Mouse (Mus musculus): Measurements from ENCODE around the gene Rcbtb1. TPM values are rescaled to one million over a fixed set of nuclear protein-coding genes. Genes with fewer than 3 reads are reported as not detected.
"Not testable (repeated sequence)": the region's sequence is repeated elsewhere in the genome, so short reads cannot be mapped to it uniquely, and the experiment has no call there.

Rcbtb1 gene
- polyA plus RNA-seq, 1 experiment from 2014 or later, result 46.4 TPM

GRCm38 (mm10) chr14:59250350-59250749 lies 49.3 kb downstream of the Rcbtb1 start:
- not testable (repeated sequence) for H3K27ac ChIP-seq (ENCODE audit: low read length); H3K9ac ChIP-seq (ENCODE audit: low read depth, low read length); H3K27me3 ChIP-seq (replicated peaks; ENCODE audit: control insufficient read depth, insufficient read depth, low read length); ATAC-seq; H3K9me3 ChIP-seq (ENCODE audit: control insufficient read depth, low read length); H3K4me2 ChIP-seq (ENCODE audit: low read depth, low read length); H3K4me1 ChIP-seq (ENCODE audit: control insufficient read depth, insufficient read depth, low read length); H3K36me3 ChIP-seq (ENCODE audit: control insufficient read depth, insufficient read depth, low read length); H3K4me3 ChIP-seq (ENCODE audit: low read length)
- WGBS, result 52% methylated on average over 5 of the region's 5 CpGs

- not testable (repeated sequence) for H3K9me3 ChIP-seq (ENCODE audit: control insufficient read depth, low read length); ATAC-seq; H3K36me3 ChIP-seq (ENCODE audit: control insufficient read depth, insufficient read depth, low read length); H3K9ac ChIP-seq (ENCODE audit: low read depth, low read length); H3K27ac ChIP-seq (ENCODE audit: low read length); H3K27me3 ChIP-seq (replicated peaks; ENCODE audit: control insufficient read depth, insufficient read depth, low read length); H3K4me2 ChIP-seq (ENCODE audit: low read depth, low read length); H3K4me3 ChIP-seq (ENCODE audit: low read length); H3K4me1 ChIP-seq (ENCODE audit: control insufficient read depth, insufficient read depth, low read length)
- 96% methylated on average over 1 of the region's 1 CpGs for WGBS
Observed at GRCm38 (mm10) chr14:59255861-59256260, 54.9 kb downstream of the Rcbtb1 start.

GRCm38 (mm10) chr14:59260056-59260455 lies 59.0 kb downstream of the Rcbtb1 start, which contains the start of gene Gm6904:
Gene Gm6904, minus strand, starts transcription at chr14:59260216.
- H3K27ac ChIP-seq (ENCODE audit: low read length), result no peak within 1 kb of the TSS
- no peaks in the 10 kb centered on the region for H3K36me3 ChIP-seq (ENCODE audit: control insufficient read depth, insufficient read depth, low read length)
- WGBS, result 55% methylated on average over 3 of the region's 3 CpGs
- H3K4me3 ChIP-seq (ENCODE audit: low read length), result no peak within 1 kb of the TSS
- H3K9me3 ChIP-seq (ENCODE audit: control insufficient read depth, low read length), result no peaks in the 10 kb centered on the region
- H3K4me1 ChIP-seq (ENCODE audit: control insufficient read depth, insufficient read depth, low read length), result no peaks in the 10 kb centered on the region
- no peak within 1 kb of the TSS for H3K4me2 ChIP-seq (ENCODE audit: low read depth, low read length)
- no peak within 1 kb of the TSS for H3K9ac ChIP-seq (ENCODE audit: low read depth, low read length)
- no peaks in the 10 kb centered on the region for H3K27me3 ChIP-seq (replicated peaks; ENCODE audit: control insufficient read depth, insufficient read depth, low read length)
- no peak for ATAC-seq

GRCm38 (mm10) chr14:59274961-59275360 lies 74.0 kb downstream of the Rcbtb1 start:
- not testable (repeated sequence) for H3K4me3 ChIP-seq (ENCODE audit: low read length); H3K27ac ChIP-seq (ENCODE audit: low read length); H3K9ac ChIP-seq (ENCODE audit: low read depth, low read length); ATAC-seq; H3K9me3 ChIP-seq (ENCODE audit: control insufficient read depth, low read length); H3K36me3 ChIP-seq (ENCODE audit: control insufficient read depth, insufficient read depth, low read length); H3K4me1 ChIP-seq (ENCODE audit: control insufficient read depth, insufficient read depth, low read length); H3K4me2 ChIP-seq (ENCODE audit: low read depth, low read length); H3K27me3 ChIP-seq (replicated peaks; ENCODE audit: control insufficient read depth, insufficient read depth, low read length)
- whole genome bisulfite sequencing, result 91% methylated on average over 4 of the region's 4 CpGs

Other genes with a start within 250 kb of the Rcbtb1 start
- not detected in 2 replicates for gene 1700129C05Rik, start 58.3 kb upstream of the Rcbtb1 start, polyA plus RNA-seq (2015; fragmentation: Nextera tagmentation; extraction: Ambion mirVana)
- not detected in 2 replicates for gene Gm5142, start 22.5 kb upstream of the Rcbtb1 start, polyA plus RNA-seq (2015; fragmentation: Nextera tagmentation; extraction: Ambion mirVana)
- gene Gm6904, start 59.0 kb downstream of the Rcbtb1 start, polyA plus RNA-seq (2015; fragmentation: Nextera tagmentation; extraction: Ambion mirVana), result not detected in 2 replicates
- gene Phf11a, start 96.3 kb downstream of the Rcbtb1 start, polyA plus RNA-seq (2015; fragmentation: Nextera tagmentation; extraction: Ambion mirVana), result 0.13 and 0.17 TPM in 2 replicates
- 0.88 and 1.0 TPM in 2 replicates for gene Phf11b, start 140.1 kb downstream of the Rcbtb1 start, polyA plus RNA-seq (2015; fragmentation: Nextera tagmentation; extraction: Ambion mirVana)
- 2.0 and 2.2 TPM in 2 replicates for gene Phf11d, start 164.3 kb downstream of the Rcbtb1 start, polyA plus RNA-seq (2015; fragmentation: Nextera tagmentation; extraction: Ambion mirVana)
- 0.45 and 0.57 TPM in 2 replicates for gene Phf11c, start 194.2 kb downstream of the Rcbtb1 start, polyA plus RNA-seq (2015; fragmentation: Nextera tagmentation; extraction: Ambion mirVana)
- gene Setdb2, start 239.7 kb downstream of the Rcbtb1 start, polyA plus RNA-seq (2015; fragmentation: Nextera tagmentation; extraction: Ambion mirVana), result 7.2 and 8.3 TPM in 2 replicates
- gene Cab39l, start 239.8 kb downstream of the Rcbtb1 start, polyA plus RNA-seq (2015; fragmentation: Nextera tagmentation; extraction: Ambion mirVana), result 35.9 and 36.2 TPM in 2 replicates

Measured in intestine, embryonic 16.5 days (tissue).